Mouse (Mus musculus): ENCODE data around the gene Tacc2. TPM values are rescaled to one million over a fixed set of nuclear protein-coding genes. Genes with fewer than 3 reads are reported as not detected.

Tacc2 gene
- polyA plus RNA-seq, 1 experiment from 2014 or later = 85.5 TPM

- 83% methylated on average over 7 of the region's 7 CpGs for WGBS
- Histone ChIP-seq H3K4me1 (no peaks in the 10 kb centered on the region), H3K9me3 (no peaks in the 10 kb centered on the region), H3K27ac (no peak overlapping the region), H3K4me2 (replicated peaks) (no peak overlapping the region), H3K27me3 (replicated peaks) (no peaks in the 10 kb centered on the region), H3K9ac (no peak overlapping the region), H3K4me3 (no peak overlapping the region), H3K36me3 (no peaks in the 10 kb centered on the region)
- ATAC-seq (ENCODE audit: low FRiP score, low read depth) = no peak
Observed at GRCm38 (mm10) chr7:130625361-130625760, 48.1 kb downstream of the Tacc2 start.

GRCm38 (mm10) chr7:130628601-130629000, 51.4 kb downstream of the Tacc2 start:
- H3K27ac ChIP-seq = no peak overlapping the region
- WGBS = 46% methylated on average over 1 of the region's 1 CpGs
- no peaks in the 10 kb centered on the region for H3K9me3 ChIP-seq
- H3K9ac ChIP-seq = no peak overlapping the region
- H3K36me3 ChIP-seq = no peaks in the 10 kb centered on the region
- no peak for ATAC-seq (ENCODE audit: low FRiP score, low read depth)
- H3K4me3 ChIP-seq = no peak overlapping the region
- no peak overlapping the region for H3K4me2 ChIP-seq (replicated peaks)
- H3K4me1 ChIP-seq = no peaks in the 10 kb centered on the region
- no peaks in the 10 kb centered on the region for H3K27me3 ChIP-seq (replicated peaks)

GRCm38 (mm10) chr7:130629999-130630398, 52.8 kb downstream of the Tacc2 start:
- H3K36me3 ChIP-seq = no peaks in the 10 kb centered on the region
- H3K27ac ChIP-seq = no peak overlapping the region
- no peaks in the 10 kb centered on the region for H3K9me3 ChIP-seq
- WGBS = 90% methylated on average over 7 of the region's 7 CpGs
- no peaks in the 10 kb centered on the region for H3K4me1 ChIP-seq
- H3K27me3 ChIP-seq (replicated peaks) = no peaks in the 10 kb centered on the region
- H3K9ac ChIP-seq = no peak overlapping the region
- no peak overlapping the region for H3K4me3 ChIP-seq
- ATAC-seq (ENCODE audit: low FRiP score, low read depth) = no peak
- no peak overlapping the region for H3K4me2 ChIP-seq (replicated peaks)

GRCm38 (mm10) chr7:130630956-130631355, 53.7 kb downstream of the Tacc2 start:
- no peak for ATAC-seq (ENCODE audit: low FRiP score, low read depth)
- WGBS = 88% methylated on average over 3 of the region's 3 CpGs

GRCm38 (mm10) chr7:130631553-130632378, 54.5 kb downstream of the Tacc2 start:
- ATAC-seq (ENCODE audit: low FRiP score, low read depth) = no peak
- Histone ChIP-seq H3K27me3 (replicated peaks) (no peaks in the 10 kb centered on the region), H3K4me1 (no peaks in the 10 kb centered on the region), H3K27ac (no peak overlapping the region), H3K9me3 (no peaks in the 10 kb centered on the region), H3K36me3 (no peaks in the 10 kb centered on the region), H3K4me2 (replicated peaks) (no peak overlapping the region), H3K4me3 (no peak overlapping the region), H3K9ac (no peak overlapping the region)
- 56% methylated on average over 22 of the region's 22 CpGs for WGBS

More at GRCm38 (mm10) chr7:130630956-130631355, 53.7 kb downstream of the Tacc2 start:
- Histone ChIP-seq H3K27me3 (replicated peaks) (no peaks in the 10 kb centered on the region), H3K36me3 (no peaks in the 10 kb centered on the region), H3K9me3 (no peaks in the 10 kb centered on the region), H3K4me3 (no peak overlapping the region), H3K9ac (no peak overlapping the region), H3K4me1 (no peaks in the 10 kb centered on the region), H3K27ac (no peak overlapping the region), H3K4me2 (replicated peaks) (no peak overlapping the region)

- H3K9ac ChIP-seq = no peak overlapping the region
- no peaks in the 10 kb centered on the region for H3K9me3 ChIP-seq
- ATAC-seq (ENCODE audit: low FRiP score, low read depth) = no peak
- 89% methylated on average over 5 of the region's 5 CpGs for WGBS
- H3K4me3 ChIP-seq = no peak overlapping the region
- no peak overlapping the region for H3K27ac ChIP-seq
- H3K27me3 ChIP-seq (replicated peaks) = no peaks in the 10 kb centered on the region
- no peak overlapping the region for H3K4me2 ChIP-seq (replicated peaks)
- H3K36me3 ChIP-seq = no peaks in the 10 kb centered on the region
- H3K4me1 ChIP-seq = no peaks in the 10 kb centered on the region
Observed at GRCm38 (mm10) chr7:130632379-130632732, 55.1 kb downstream of the Tacc2 start.

- no peaks in the 10 kb centered on the region for H3K9me3 ChIP-seq
- no peak overlapping the region for H3K4me2 ChIP-seq (replicated peaks)
- no peak overlapping the region for H3K27ac ChIP-seq
- WGBS = 88% methylated on average over 4 of the region's 4 CpGs
- H3K4me3 ChIP-seq = no peak overlapping the region
- H3K36me3 ChIP-seq = no peaks in the 10 kb centered on the region
- H3K4me1 ChIP-seq = no peaks in the 10 kb centered on the region
- H3K27me3 ChIP-seq (replicated peaks) = no peaks in the 10 kb centered on the region
- ATAC-seq (ENCODE audit: low FRiP score, low read depth) = no peak
- no peak overlapping the region for H3K9ac ChIP-seq
Observed at GRCm38 (mm10) chr7:130634259-130634871, 57.1 kb downstream of the Tacc2 start.

- Histone ChIP-seq H3K9ac (no peak overlapping the region), H3K4me1 (no peaks in the 10 kb centered on the region), H3K9me3 (no peaks in the 10 kb centered on the region), H3K27me3 (replicated peaks) (no peaks in the 10 kb centered on the region), H3K36me3 (no peaks in the 10 kb centered on the region), H3K4me2 (replicated peaks) (no peak overlapping the region), H3K4me3 (no peak overlapping the region), H3K27ac (no peak overlapping the region)
- no peak for ATAC-seq (ENCODE audit: low FRiP score, low read depth)
- WGBS = 62% methylated on average over 7 of the region's 7 CpGs
Observed at GRCm38 (mm10) chr7:130635212-130635611, 58.0 kb downstream of the Tacc2 start.

GRCm38 (mm10) chr7:130636274-130636673, 59.0 kb downstream of the Tacc2 start:
- no peak overlapping the region for H3K9ac ChIP-seq
- no peaks in the 10 kb centered on the region for H3K36me3 ChIP-seq
- H3K4me3 ChIP-seq = no peak overlapping the region
- H3K4me2 ChIP-seq (replicated peaks) = no peak overlapping the region
- WGBS = 73% methylated on average over 3 of the region's 3 CpGs
- H3K27me3 ChIP-seq (replicated peaks) = no peaks in the 10 kb centered on the region
- H3K27ac ChIP-seq = no peak overlapping the region
- no peaks in the 10 kb centered on the region for H3K4me1 ChIP-seq
- no peak for ATAC-seq (ENCODE audit: low FRiP score, low read depth)
- H3K9me3 ChIP-seq = no peaks in the 10 kb centered on the region

GRCm38 (mm10) chr7:130636902-130637301, 59.7 kb downstream of the Tacc2 start:
- no peaks in the 10 kb centered on the region for H3K36me3 ChIP-seq
- no peak overlapping the region for H3K4me3 ChIP-seq
- no peaks in the 10 kb centered on the region for H3K27me3 ChIP-seq (replicated peaks)
- ATAC-seq (ENCODE audit: low FRiP score, low read depth) = no peak
- H3K9me3 ChIP-seq = no peaks in the 10 kb centered on the region
- H3K4me2 ChIP-seq (replicated peaks) = no peak overlapping the region
- no peaks in the 10 kb centered on the region for H3K4me1 ChIP-seq
- H3K27ac ChIP-seq = no peak overlapping the region
- WGBS = 93% methylated on average over 4 of the region's 4 CpGs
- H3K9ac ChIP-seq = no peak overlapping the region

- no peak overlapping the region for H3K4me2 ChIP-seq (replicated peaks)
- no peak overlapping the region for H3K4me3 ChIP-seq
- H3K4me1 ChIP-seq = no peaks in the 10 kb centered on the region
- no peak overlapping the region for H3K9ac ChIP-seq
- no peak overlapping the region for H3K27ac ChIP-seq
- WGBS = 34% methylated on average over 6 of the region's 6 CpGs
- no peaks in the 10 kb centered on the region for H3K27me3 ChIP-seq (replicated peaks)
- no peaks in the 10 kb centered on the region for H3K9me3 ChIP-seq
- no peaks in the 10 kb centered on the region for H3K36me3 ChIP-seq
- ATAC-seq (ENCODE audit: low FRiP score, low read depth) = no peak
Observed at GRCm38 (mm10) chr7:130637811-130638210, 60.6 kb downstream of the Tacc2 start.

GRCm38 (mm10) chr7:130640681-130641080, 63.4 kb downstream of the Tacc2 start:
- H3K27me3 ChIP-seq (replicated peaks) = no peaks in the 10 kb centered on the region
- no peak for ATAC-seq (ENCODE audit: low FRiP score, low read depth)
- no peak overlapping the region for H3K4me2 ChIP-seq (replicated peaks)
- H3K36me3 ChIP-seq = no peaks in the 10 kb centered on the region
- H3K4me3 ChIP-seq = no peak overlapping the region
- WGBS = 91% methylated on average over 9 of the region's 9 CpGs
- H3K27ac ChIP-seq = no peak overlapping the region
- H3K4me1 ChIP-seq = 0 out of 2 replicates have a peak, but pooled peaks cover 2% of the 10 kb centered on the region
- no peaks in the 10 kb centered on the region for H3K9me3 ChIP-seq
- H3K9ac ChIP-seq = no peak overlapping the region

Measured in neural tube, embryonic 12.5 days (tissue).